Mouse (Mus musculus): ENCODE measurements at regions not wholly inside any gene's neighbourhood (a gene's known extent, or its start where the extent isn't known, plus 50 kb on each side); places are given as distances from the start of the nearest gene placed in this dataset.

- ATAC-seq (replicated peaks; ENCODE audit: low read depth, poor library complexity, severe bottlenecking), result no peak
These were observed 109.6 kb upstream of the Sall1 start for GRCm38 (mm10) chr8:89153605-89154004.

- no peak for ATAC-seq (replicated peaks; ENCODE audit: low read depth, poor library complexity, severe bottlenecking)
These were observed 109.1 kb upstream of the Sall1 start for GRCm38 (mm10) chr8:89152867-89153595.

GRCm38 (mm10) chr8:89152331-89152730 lies 108.4 kb upstream of the Sall1 start:
- no peak for ATAC-seq (replicated peaks; ENCODE audit: low read depth, poor library complexity, severe bottlenecking)

GRCm38 (mm10) chr8:89150952-89151351 lies 107.0 kb upstream of the Sall1 start:
- no peak for ATAC-seq (replicated peaks; ENCODE audit: low read depth, poor library complexity, severe bottlenecking)

GRCm38 (mm10) chr8:89141529-89142235 lies 97.7 kb upstream of the Sall1 start:
- ATAC-seq (replicated peaks; ENCODE audit: low read depth, poor library complexity, severe bottlenecking), result no peak

GRCm38 (mm10) chr8:89139876-89140275 lies 95.9 kb upstream of the Sall1 start:
- no peak for ATAC-seq (replicated peaks; ENCODE audit: low read depth, poor library complexity, severe bottlenecking)

- no peak for ATAC-seq (replicated peaks; ENCODE audit: low read depth, poor library complexity, severe bottlenecking)
These were observed 94.6 kb upstream of the Sall1 start for GRCm38 (mm10) chr8:89138416-89139125.

GRCm38 (mm10) chr8:89134581-89135484 lies 90.9 kb upstream of the Sall1 start:
- no peak for ATAC-seq (replicated peaks; ENCODE audit: low read depth, poor library complexity, severe bottlenecking)

GRCm38 (mm10) chr8:89134058-89134457 lies 90.1 kb upstream of the Sall1 start:
- ATAC-seq (replicated peaks; ENCODE audit: low read depth, poor library complexity, severe bottlenecking), result no peak

- ATAC-seq (replicated peaks; ENCODE audit: low read depth, poor library complexity, severe bottlenecking), result no peak
These were observed 77.1 kb upstream of the Sall1 start for GRCm38 (mm10) chr8:89121051-89121450.

- ATAC-seq (replicated peaks; ENCODE audit: low read depth, poor library complexity, severe bottlenecking), result no peak
These were observed 64.1 kb upstream of the Sall1 start for GRCm38 (mm10) chr8:89107895-89108660.

GRCm38 (mm10) chr8:89106346-89106745 lies 62.4 kb upstream of the Sall1 start:
- ATAC-seq (replicated peaks; ENCODE audit: low read depth, poor library complexity, severe bottlenecking), result no peak

GRCm38 (mm10) chr8:89097396-89097795 lies 53.4 kb upstream of the Sall1 start:
- no peak for ATAC-seq (replicated peaks; ENCODE audit: low read depth, poor library complexity, severe bottlenecking)

All from common myeloid progenitor, adult 5-6 weeks (primary cell).